Mouse (Mus musculus) kidney, postnatal 0 days (tissue): ENCODE measurements around the gene Cul5. TPM values are rescaled to one million over a fixed set of nuclear protein-coding genes. Genes with fewer than 3 reads are reported as not detected.

Source experiments
- ATAC-seq: fragments of 200-750 bp; cut with Nextera tagmentation; replicated peaks from 2 replicates; pipeline ENCODE4 v1.8.0; 2017; ENCODE audit warnings: low read depth, moderate number of reproducible peaks, moderate TSS enrichment, moderate library complexity; ENCODE audit not compliant: low FRiP score
- DNase-seq: peaks from one replicate; pipeline ENCODE4 v3.0.0-alpha.2; 2016; ENCODE audit warnings: low spot score
- H3K27ac ChIP-seq: fragments of 300-500 bp; sonication (generic); 2 replicates; pipeline ENCODE4 v1.5.1; 2014; ENCODE audit warnings: mild to moderate bottlenecking
- H3K27me3 ChIP-seq: fragments of 300-500 bp; sonication (generic); 2 replicates; pipeline ENCODE4 v1.6.1; 2014; ENCODE audit warnings: low read length, mixed read lengths; ENCODE audit not compliant: insufficient read depth
- H3K36me3 ChIP-seq: fragments of 300-500 bp; sonication (generic); 2 replicates; pipeline ENCODE4 v1.6.1; 2014; ENCODE audit warnings: low read length, mixed read lengths; ENCODE audit not compliant: insufficient read depth
- H3K4me1 ChIP-seq: fragments of 300-500 bp; sonication (generic); replicated peaks from 2 replicates; pipeline ENCODE4 v1.6.1; 2014; ENCODE audit warnings: antibody characterized with exemption, low read length, mixed read lengths; ENCODE audit not compliant: insufficient read depth
- H3K4me2 ChIP-seq: fragments of 300-500 bp; sonication (generic); 2 replicates; pipeline ENCODE4 v1.6.1; 2014; ENCODE audit warnings: mild to moderate bottlenecking, low read length, moderate library complexity, mixed read lengths
- H3K4me3 ChIP-seq: fragments of 300-500 bp; sonication (generic); replicated peaks from 2 replicates; pipeline ENCODE4 v1.5.1; 2014; ENCODE audit warnings: low read depth, low read length
- H3K9ac ChIP-seq: fragments of 300-500 bp; sonication (generic); 2 replicates; pipeline ENCODE4 v1.6.1; 2014; ENCODE audit warnings: low read depth, low read length
- H3K9me3 ChIP-seq: fragments of 300-500 bp; sonication (generic); replicated peaks from 2 replicates; pipeline ENCODE4 v1.6.1; 2016; ENCODE audit warnings: low read length, inconsistent platforms, mixed read lengths
- CTCF ChIP-seq: IDR thresholded peaks from 2 replicates; pipeline ENCODE4 v1.5.1; 2016; ENCODE audit warnings: antibody characterized with exemption, low read depth, mild to moderate bottlenecking, moderate library complexity
- WGBS: fragments of 180-500 bp; shearing (Covaris S2); extraction: QIAGEN DNeasy Blood & Tissue Kit; methylation state at CpG from one replicate; pipeline ENCODE4 v1.1.7; 2014; 5-methylcytosine and 5-hydroxymethylcytosine counted together
- polyA plus RNA-seq: library from polyadenylated mRNA; unstranded; fragments of >200 nt; fragmentation: Nextera tagmentation; extraction: Ambion mirVana; gene quantifications from 2 replicates; pipeline ENCODE4 v1.2.1, GENCODE M21; 2015

Gene Cul5
- polyA plus RNA-seq = 32.2 and 32.8 TPM in 2 replicates

GRCm38 (mm10) chr9:53669680-53670219, at the start of gene Cul5:
Gene Cul5 (minus strand): TSS chr9:53670014.
- peak; percentile 35; the same call in 1 of the 2 replicates for TF ChIP-seq CTCF
- Histone ChIP-seq H3K4me1 (no peaks in the 10 kb centered on the region), H3K9ac (no peak within 1 kb of the TSS), H3K4me3 (no peak within 1 kb of the TSS), H3K36me3 (no peaks in the 10 kb centered on the region), H3K27ac (no peak within 1 kb of the TSS), H3K4me2 (no peak within 1 kb of the TSS), H3K27me3 (no peaks in the 10 kb centered on the region), H3K9me3 (no peaks in the 10 kb centered on the region)
- peak; percentile 21 for DNase-seq
- no peak for ATAC-seq
- WGBS = 56% methylated on average over 5 of the region's 5 CpGs

DNA sequence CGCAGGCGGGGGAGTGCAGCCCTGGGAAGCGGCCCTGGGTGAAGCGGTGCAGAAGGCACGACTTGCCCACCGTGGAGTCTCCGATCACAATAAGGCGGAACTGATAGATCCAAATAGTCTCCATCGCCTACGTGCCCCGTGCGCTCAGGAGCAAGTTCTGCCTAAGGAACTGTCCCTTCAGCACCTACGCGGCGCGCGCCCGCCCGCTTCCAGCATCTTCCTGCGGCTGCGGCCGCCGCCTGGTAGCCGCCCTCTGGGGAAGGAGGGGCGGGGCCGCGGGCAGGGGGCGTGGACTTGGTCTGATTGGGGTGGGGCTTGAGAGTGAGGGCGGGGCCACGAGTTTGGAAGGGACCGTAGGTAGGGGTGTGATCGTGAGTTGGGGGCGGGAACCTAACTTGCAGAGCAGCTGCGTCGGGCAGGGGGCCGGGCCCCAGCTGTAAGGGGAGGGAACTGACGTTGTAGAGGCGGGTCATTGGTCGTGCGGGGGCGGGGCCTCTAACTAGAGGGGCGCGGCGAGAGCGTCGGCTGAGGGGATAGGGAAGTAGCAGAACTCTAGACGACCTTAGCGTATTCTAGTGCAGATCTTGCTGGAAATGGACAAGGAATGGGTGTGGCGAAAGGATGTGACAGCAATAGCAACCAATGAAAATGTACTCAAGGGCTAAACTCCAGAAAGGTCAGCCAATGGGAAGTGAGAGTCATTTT, 36.3 kb upstream of the Cul5 start, which contains the start of gene Rab39:
Rab39 (minus strand) TSS at position 241 of the 705 bp plus-strand sequence.
- H3K27ac ChIP-seq = no peak within 1 kb of the TSS
- no peak for TF ChIP-seq CTCF
- WGBS = under 1% methylated on average over 47 of the region's 49 CpGs
- H3K4me1 ChIP-seq = no peaks in the 10 kb centered on the region; the same call in 1 of the 2 replicates
- ATAC-seq (peak; percentile 94), DNase-seq (peak; percentile 93)
- no peak within 1 kb of the TSS for H3K9ac ChIP-seq
- H3K36me3 ChIP-seq = no peaks in the 10 kb centered on the region
- H3K27me3 ChIP-seq = no peaks in the 10 kb centered on the region
- H3K4me3 ChIP-seq = peak within 1 kb of the TSS; percentile 27
- peak within 1 kb of the TSS; percentile 70 for H3K4me2 ChIP-seq
- no peaks in the 10 kb centered on the region for H3K9me3 ChIP-seq

DNA sequence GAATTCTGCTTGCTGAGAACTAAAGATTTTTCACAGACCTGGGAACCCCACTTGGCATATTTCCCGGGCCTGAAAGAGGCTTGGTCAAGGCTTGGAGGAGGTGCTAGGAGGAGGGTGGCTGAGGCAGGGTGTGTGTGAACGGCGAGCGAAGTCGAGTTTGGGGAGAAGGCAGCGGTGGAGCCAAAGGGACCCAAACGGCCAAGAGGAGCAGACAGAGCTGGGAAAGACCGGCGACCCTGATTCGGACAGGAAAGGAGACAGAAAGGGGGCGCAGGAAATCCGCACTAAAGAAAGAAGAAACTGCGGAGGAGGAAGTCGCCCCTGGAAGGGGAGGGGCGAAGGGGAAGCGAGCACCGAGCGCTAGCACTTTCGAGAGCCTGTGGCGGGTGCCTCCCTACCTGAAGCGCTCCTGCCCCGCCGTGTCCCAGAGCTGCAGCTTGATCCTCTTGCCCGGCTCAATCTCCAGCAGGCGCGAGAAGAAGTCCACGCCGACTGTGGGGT, 35.7 kb upstream of the Cul5 start:
- TF ChIP-seq CTCF = no peak
- H3K4me2 ChIP-seq = peak overlapping the region; percentile 70
- H3K27me3 ChIP-seq = no peaks in the 10 kb centered on the region
- no peaks in the 10 kb centered on the region for H3K9me3 ChIP-seq
- no peak overlapping the region for H3K9ac ChIP-seq
- no peaks in the 10 kb centered on the region; the same call in 1 of the 2 replicates for H3K4me1 ChIP-seq
- ATAC-seq (no peak; the same call in 1 of the 2 replicates), DNase-seq (no peak)
- no peak overlapping the region for H3K27ac ChIP-seq
- WGBS = under 1% methylated on average over 27 of the region's 28 CpGs
- H3K36me3 ChIP-seq = no peaks in the 10 kb centered on the region
- peak overlapping the region; percentile 27 for H3K4me3 ChIP-seq

GRCm38 (mm10) chr9:53702991-53703390, 33.2 kb upstream of the Cul5 start:
- no peaks in the 10 kb centered on the region; the same call in 1 of the 2 replicates for H3K4me1 ChIP-seq
- no peak for DNase-seq
- no peak for TF ChIP-seq CTCF
- no peak for ATAC-seq
- H3K9me3 ChIP-seq = no peaks in the 10 kb centered on the region
- H3K4me3 ChIP-seq = no peak overlapping the region
- H3K36me3 ChIP-seq = no peaks in the 10 kb centered on the region
- H3K4me2 ChIP-seq = no peak overlapping the region
- no peak overlapping the region for H3K27ac ChIP-seq
- WGBS = 92% methylated on average over 1 of the region's 1 CpGs
- no peak overlapping the region for H3K9ac ChIP-seq
- no peaks in the 10 kb centered on the region for H3K27me3 ChIP-seq

DNA sequence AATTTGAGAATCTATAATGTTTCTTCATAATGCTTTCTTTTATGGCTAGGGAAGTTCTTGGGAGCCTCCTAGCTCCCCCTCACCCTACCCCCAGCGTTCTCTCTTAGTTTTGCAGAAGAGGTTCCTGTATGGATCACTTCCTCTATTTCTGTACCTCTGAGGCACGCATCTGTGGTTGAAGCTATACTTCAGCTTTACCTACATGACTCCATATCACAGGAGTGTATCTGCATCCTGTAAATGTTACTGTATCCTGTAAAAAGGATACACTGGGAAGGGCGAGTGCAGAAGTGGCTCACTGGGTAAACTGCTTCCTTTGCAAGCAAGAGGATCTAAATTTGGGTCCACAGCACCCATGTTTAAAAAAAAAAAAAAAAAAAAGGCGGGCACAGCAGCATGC, 30.7 kb upstream of the Cul5 start:
- Histone ChIP-seq H3K27ac (no peak overlapping the region), H3K27me3 (no peaks in the 10 kb centered on the region), H3K4me2 (no peak overlapping the region), H3K9me3 (no peaks in the 10 kb centered on the region), H3K36me3 (no peaks in the 10 kb centered on the region), H3K4me1 (no peaks in the 10 kb centered on the region; the same call in 1 of the 2 replicates), H3K4me3 (no peak overlapping the region), H3K9ac (no peak overlapping the region)
- ATAC-seq (no peak), DNase-seq (no peak)
- TF ChIP-seq CTCF = no peak
- WGBS = 62% methylated on average over 4 of the region's 4 CpGs

DNA sequence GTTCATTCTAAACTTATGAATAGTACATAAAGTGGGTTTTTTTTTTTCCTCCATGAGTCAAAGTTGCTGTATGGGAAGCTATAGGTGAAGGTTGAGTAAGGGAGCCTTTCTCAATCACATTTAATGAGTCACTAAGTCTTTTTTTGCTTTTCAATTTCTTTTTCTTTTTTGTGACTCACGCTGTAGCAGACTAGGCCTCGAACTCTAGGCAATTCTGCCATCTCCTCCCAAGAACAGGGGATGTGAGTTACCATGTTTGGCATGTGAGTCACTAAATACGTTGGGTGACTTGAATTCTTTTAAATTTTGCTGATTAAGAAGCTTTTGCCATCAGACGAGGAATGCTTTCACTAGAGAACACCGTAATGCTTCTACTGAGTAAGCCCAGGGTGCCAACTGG, 26.0 kb upstream of the Cul5 start:
- 84% methylated on average over 5 of the region's 5 CpGs for WGBS
- no peaks in the 10 kb centered on the region for H3K27me3 ChIP-seq
- H3K4me2 ChIP-seq = no peak overlapping the region
- TF ChIP-seq CTCF = no peak
- no peaks in the 10 kb centered on the region for H3K36me3 ChIP-seq
- H3K4me3 ChIP-seq = no peak overlapping the region
- no peaks in the 10 kb centered on the region for H3K4me1 ChIP-seq
- no peaks in the 10 kb centered on the region for H3K9me3 ChIP-seq
- DNase-seq (no peak), ATAC-seq (no peak)
- H3K9ac ChIP-seq = no peak overlapping the region
- H3K27ac ChIP-seq = no peak overlapping the region
